Mouse (Mus musculus): ENCODE results near the gene Fst. TPM values are rescaled to one million over a fixed set of nuclear protein-coding genes. Genes with fewer than 3 reads are reported as not detected.

Fst gene
- 52.0 and 58.4 TPM in 2 replicates for polyA plus RNA-seq (2015; fragmentation: Nextera tagmentation; extraction: Ambion mirVana)

DNA sequence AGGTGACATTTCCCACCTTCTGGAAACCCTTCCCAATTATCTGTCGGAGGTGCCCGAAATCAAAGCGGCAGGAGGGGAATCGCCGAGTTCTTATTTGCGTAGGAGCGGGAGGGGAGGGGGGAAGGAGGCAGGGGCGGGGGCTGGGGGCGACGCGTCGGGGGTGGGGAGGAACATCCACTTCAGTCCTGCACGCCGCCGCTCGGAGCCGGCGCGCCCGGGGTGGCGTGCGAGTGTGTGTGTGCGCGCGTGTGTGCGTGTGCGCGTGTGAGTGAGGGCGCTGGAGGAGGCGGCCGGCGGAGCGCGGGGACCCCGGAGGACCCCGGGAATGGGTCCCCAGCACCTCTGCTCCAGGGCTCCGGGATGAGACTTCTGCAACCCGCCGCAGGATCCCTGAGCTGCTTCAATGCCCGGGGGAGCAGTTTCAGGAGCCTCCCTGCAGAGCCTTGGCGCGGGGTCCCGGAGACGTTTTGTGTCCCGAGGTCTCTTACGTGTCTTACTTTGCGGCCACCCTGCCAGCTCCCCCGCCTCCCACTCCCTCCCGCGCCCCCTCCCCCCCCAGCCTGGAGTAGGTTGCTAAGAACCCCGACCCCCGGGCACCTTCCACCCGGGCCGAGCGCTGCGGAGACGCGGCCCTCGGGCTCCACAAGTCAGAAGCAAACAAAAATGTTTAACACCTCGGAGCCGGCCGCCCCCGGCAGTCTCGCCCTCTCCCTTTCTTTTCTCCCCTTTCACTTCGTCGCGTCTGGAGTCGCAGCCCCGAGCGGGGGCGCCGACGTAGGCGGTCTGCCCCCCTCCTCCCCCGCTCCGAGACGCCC, at the start of gene Fst:
Gene Fst, minus strand, starts transcription at position 66 of the 815 bp plus-strand sequence.
- peak; percentile 63 for ATAC-seq (ENCODE audit: low FRiP score, low read depth)
- under 1% methylated on average over 59 of the region's 77 CpGs for WGBS
- peak within 1 kb of the TSS; percentile 75 for H3K9ac ChIP-seq
- H3K27me3 ChIP-seq = peaks cover 67% of the 10 kb centered on the region
- no peaks in the 10 kb centered on the region for H3K36me3 ChIP-seq
- H3K4me3 ChIP-seq = peak within 1 kb of the TSS; percentile 60
- H3K4me2 ChIP-seq (replicated peaks) = peak within 1 kb of the TSS; percentile 94
- H3K4me1 ChIP-seq = peaks cover 27% of the 10 kb centered on the region
- no peaks in the 10 kb centered on the region for H3K9me3 ChIP-seq
- peak within 1 kb of the TSS; percentile 70 for H3K27ac ChIP-seq

DNA sequence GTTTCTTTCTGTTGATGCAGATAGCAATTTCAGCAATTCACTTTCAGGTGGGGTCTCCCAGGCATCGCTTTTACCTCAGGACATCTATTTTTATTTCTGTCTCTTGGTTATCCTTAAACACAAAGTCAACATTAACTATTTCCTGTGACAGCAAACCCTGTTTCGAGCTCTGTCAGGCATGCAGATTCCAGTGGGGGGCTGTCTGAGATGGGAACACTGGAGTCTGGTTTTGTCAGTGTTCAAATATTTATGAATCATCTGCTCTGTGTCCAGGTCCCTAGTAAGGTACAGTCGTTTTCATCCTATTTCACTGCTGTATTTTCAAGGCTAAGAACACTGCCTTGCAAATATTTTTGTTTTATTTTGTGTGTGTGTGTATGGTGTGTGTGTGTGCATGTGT, 35.1 kb upstream of the Fst start:
- Histone ChIP-seq H3K9ac (no peak overlapping the region), H3K27me3 (no peaks in the 10 kb centered on the region), H3K4me2 (replicated peaks) (no peak overlapping the region), H3K4me1 (no peaks in the 10 kb centered on the region), H3K27ac (no peak overlapping the region), H3K9me3 (no peaks in the 10 kb centered on the region), H3K36me3 (no peaks in the 10 kb centered on the region), H3K4me3 (no peak overlapping the region)
- ATAC-seq (ENCODE audit: low FRiP score, low read depth) = no peak
- WGBS = 66% methylated on average over 3 of the region's 3 CpGs

DNA sequence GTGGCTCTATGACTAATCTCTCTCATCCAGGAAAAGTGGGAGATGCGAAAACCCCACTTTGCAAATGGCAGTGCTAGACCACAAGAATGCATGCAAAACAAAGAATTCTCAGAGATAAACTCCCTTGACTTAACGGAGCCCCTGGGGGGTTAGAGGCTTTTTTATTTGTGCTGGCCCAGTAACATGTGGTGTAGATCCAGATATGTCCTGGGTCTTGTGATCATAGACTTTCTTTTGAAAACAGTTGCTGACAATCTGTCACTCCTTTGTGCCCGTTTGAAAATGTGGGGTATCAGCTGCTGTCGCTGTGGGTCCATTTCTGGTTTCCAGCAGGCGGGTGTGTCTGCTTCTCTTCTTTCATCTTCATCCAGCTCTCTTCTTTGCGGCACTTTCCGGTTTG, 29.4 kb upstream of the Fst start:
- no peak for ATAC-seq (ENCODE audit: low FRiP score, low read depth)

DNA sequence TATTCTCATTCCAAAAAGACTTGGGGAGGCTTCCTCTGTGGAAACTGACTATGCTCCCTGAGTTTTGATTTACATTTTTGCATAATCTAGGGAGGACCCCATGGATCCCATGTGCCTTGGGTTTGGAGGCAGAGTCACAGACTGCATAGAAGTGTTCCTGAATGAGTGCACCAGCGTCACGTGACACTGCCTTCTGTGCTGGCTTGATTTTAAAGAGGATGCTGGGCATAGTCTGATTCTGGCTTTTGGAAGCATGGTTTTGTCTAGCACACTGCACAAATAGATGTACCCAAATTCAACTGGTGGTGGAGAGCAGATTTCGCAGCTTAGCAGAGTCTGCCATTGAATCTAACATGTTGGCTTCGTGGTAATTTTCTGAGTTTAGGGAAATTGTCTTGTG, 19.6 kb upstream of the Fst start:
- WGBS = 86% methylated on average over 4 of the region's 4 CpGs

More for the DNA sequence above, 29.4 kb upstream of the Fst start:
- Histone ChIP-seq H3K4me2 (replicated peaks) (no peak overlapping the region), H3K27ac (no peak overlapping the region), H3K9me3 (no peaks in the 10 kb centered on the region), H3K4me3 (no peak overlapping the region), H3K36me3 (no peaks in the 10 kb centered on the region), H3K9ac (no peak overlapping the region), H3K4me1 (no peaks in the 10 kb centered on the region), H3K27me3 (no peaks in the 10 kb centered on the region)
- 70% methylated on average over 7 of the region's 7 CpGs for WGBS

DNA sequence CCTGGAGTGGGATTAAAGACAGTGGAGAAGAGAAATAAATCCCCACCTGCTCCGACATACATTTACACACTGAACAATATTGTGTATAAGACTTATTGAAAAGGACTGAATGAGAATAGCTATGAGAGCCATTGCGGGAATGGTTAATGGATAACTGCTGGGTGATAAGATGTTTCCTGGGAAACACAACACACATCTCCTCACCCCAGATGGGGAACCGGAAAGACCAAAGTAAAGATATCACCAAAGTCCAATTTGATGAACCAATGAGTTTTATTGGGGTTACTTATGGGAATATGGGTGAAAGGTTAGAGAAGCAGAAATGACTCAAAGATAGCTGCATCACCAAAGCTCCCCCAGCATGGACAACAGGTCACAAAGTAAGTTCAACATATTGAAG, 11.2 kb upstream of the Fst start:
- WGBS = 94% methylated on average over 3 of the region's 3 CpGs
- no peak overlapping the region for H3K27ac ChIP-seq
- no peak overlapping the region for H3K9ac ChIP-seq
- no peak overlapping the region for H3K4me2 ChIP-seq (replicated peaks)
- no peak for ATAC-seq (ENCODE audit: low FRiP score, low read depth)
- no peaks in the 10 kb centered on the region for H3K9me3 ChIP-seq
- H3K36me3 ChIP-seq = no peaks in the 10 kb centered on the region
- no peaks in the 10 kb centered on the region for H3K27me3 ChIP-seq
- H3K4me3 ChIP-seq = no peak overlapping the region
- no peaks in the 10 kb centered on the region for H3K4me1 ChIP-seq

More for the DNA sequence above, 19.6 kb upstream of the Fst start:
- no peak for ATAC-seq (ENCODE audit: low FRiP score, low read depth)
- H3K9me3 ChIP-seq = peaks cover 3% of the 10 kb centered on the region; the same call in 1 of the 2 replicates
- no peak overlapping the region for H3K9ac ChIP-seq
- H3K27ac ChIP-seq = no peak overlapping the region
- H3K27me3 ChIP-seq = no peaks in the 10 kb centered on the region
- no peaks in the 10 kb centered on the region for H3K36me3 ChIP-seq
- no peaks in the 10 kb centered on the region for H3K4me1 ChIP-seq
- H3K4me2 ChIP-seq (replicated peaks) = no peak overlapping the region
- H3K4me3 ChIP-seq = no peak overlapping the region

DNA sequence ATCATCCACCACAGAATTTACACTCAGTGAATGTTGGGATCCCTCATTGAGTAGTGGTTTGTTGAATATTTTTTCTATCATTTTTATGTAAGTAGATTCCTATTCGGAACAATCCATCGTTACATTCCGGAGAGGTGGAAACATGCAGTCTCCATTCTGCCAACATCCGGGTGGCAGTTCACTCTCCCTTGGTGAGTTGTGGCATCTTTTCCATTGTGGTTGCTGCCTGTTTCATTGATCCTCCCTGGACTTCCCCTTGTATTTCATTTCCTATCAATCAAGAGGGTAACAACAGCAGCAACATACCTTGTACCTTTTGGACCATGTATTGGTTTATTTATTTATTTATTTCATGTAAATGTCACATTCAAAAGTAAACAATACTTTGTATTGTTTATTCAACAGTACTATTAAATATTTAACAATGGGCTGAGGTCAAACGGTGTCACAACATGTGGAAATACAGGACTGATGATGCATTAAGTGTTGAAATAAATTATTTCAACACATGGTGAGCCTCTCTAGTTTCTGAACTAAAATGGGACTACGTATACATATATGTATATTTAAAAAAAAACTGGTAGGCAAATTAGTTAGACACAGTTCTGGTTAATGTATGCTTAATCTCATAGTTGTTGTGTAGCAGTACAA, 7.6 kb upstream of the Fst start:
- ATAC-seq (ENCODE audit: low FRiP score, low read depth) = no peak
- Histone ChIP-seq H3K27ac (no peak overlapping the region), H3K9ac (no peak overlapping the region), H3K4me2 (replicated peaks) (no peak overlapping the region), H3K9me3 (no peaks in the 10 kb centered on the region), H3K27me3 (peaks cover 10% of the 10 kb centered on the region; the same call in 1 of the 2 replicates), H3K4me1 (no peaks in the 10 kb centered on the region), H3K4me3 (no peak overlapping the region), H3K36me3 (no peaks in the 10 kb centered on the region)
- 90% methylated on average over 6 of the region's 6 CpGs for WGBS

DNA sequence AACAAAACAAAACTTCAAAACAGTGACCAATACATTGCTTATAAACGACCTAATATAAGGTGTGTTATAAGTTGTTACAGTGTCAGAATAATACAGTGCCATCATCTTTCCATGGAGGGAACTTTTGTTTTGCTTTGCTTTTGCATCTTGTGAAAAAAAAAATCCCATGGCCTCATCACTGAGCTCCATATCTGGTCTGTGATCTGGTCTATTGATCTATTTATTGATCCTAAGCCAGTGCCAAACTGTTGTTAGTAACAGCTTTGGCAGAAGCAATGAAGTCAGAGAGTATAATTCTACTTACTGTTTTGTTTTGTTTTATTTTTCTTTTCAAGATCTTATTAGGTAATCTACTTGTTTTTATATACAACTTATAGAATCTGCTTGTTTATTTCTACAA, 6.6 kb upstream of the Fst start:
- Histone ChIP-seq H3K27me3 (peaks cover 18% of the 10 kb centered on the region), H3K36me3 (no peaks in the 10 kb centered on the region), H3K9me3 (no peaks in the 10 kb centered on the region), H3K4me2 (replicated peaks) (no peak overlapping the region), H3K4me1 (no peaks in the 10 kb centered on the region; the same call in 1 of the 2 replicates), H3K27ac (no peak overlapping the region), H3K4me3 (no peak overlapping the region), H3K9ac (no peak overlapping the region)
- 48% methylated on average over 1 of the region's 1 CpGs for WGBS
- ATAC-seq (ENCODE audit: low FRiP score, low read depth) = no peak

DNA sequence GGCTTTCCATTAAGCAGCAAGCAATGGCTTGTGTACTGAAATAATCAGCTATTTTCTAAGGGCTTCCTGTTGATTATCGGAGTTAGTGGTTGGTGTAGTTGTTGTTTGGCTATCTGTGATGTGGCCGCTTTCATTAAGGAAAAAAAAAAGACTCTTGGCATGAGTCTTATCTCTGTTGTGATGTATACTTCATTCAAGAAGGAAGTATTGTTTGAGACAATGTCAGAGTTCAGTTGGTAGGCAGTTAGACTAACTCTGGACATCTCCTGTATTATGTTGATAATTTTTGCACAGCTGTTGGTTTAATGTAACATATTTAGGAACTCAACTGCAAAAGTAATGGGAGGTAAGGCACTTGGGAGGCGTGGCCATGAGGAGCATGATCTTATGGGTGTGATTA, 6.1 kb upstream of the Fst start:
- no peak for ATAC-seq (ENCODE audit: low FRiP score, low read depth)
- WGBS = 84% methylated on average over 3 of the region's 3 CpGs
- H3K9me3 ChIP-seq = no peaks in the 10 kb centered on the region

DNA sequence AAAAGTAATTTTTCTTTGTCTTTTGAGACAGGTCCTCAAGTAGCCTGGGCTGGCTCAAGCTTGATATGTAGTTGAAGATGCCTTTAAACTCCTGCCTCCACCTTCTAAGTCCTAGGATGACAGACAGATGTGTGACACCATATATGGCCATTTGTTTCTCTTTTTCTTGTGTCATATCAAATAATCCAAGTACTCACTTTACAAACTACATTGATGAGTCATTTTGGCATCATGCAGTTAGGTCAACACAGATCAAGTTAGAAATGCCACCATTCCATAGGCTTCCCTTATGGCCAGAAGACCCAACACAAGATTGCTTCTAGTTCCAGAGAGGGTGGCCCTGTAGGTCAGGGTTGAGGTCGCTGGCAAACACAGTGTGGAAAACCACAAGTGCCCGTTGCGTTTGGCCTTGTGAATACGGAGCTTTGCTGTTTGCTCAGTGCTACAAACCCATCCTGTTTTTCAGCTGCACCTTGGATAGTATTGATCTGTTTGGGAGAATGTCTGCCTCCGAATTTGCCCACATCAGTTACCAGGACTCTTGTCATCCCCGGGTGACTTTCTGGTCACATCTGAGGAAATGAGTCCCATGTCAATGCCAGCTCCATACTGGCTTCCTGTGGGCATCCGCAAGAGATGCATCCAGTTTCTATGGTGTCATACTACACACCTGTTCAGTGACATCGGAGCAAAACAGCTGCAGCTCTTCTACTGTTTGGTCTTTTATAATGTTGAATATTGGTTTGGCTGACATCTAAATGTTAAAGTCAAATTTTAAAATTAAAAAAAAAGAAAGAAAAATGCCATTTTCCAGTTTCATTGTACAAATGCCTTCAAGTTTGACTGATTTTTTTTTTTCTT, 4.0 kb upstream of the Fst start:
- 80% methylated on average over 8 of the region's 8 CpGs for WGBS
- Histone ChIP-seq H3K27me3 (peaks cover 33% of the 10 kb centered on the region), H3K4me3 (no peak overlapping the region), H3K36me3 (no peaks in the 10 kb centered on the region), H3K27ac (no peak overlapping the region), H3K9me3 (no peaks in the 10 kb centered on the region), H3K9ac (no peak overlapping the region), H3K4me2 (replicated peaks) (no peak overlapping the region), H3K4me1 (peaks cover 10% of the 10 kb centered on the region)
- no peak for ATAC-seq (ENCODE audit: low FRiP score, low read depth)

More for the DNA sequence above, 6.1 kb upstream of the Fst start:
- H3K4me2 ChIP-seq (replicated peaks) = no peak overlapping the region
- no peak overlapping the region for H3K4me3 ChIP-seq
- H3K9ac ChIP-seq = no peak overlapping the region
- peaks cover 5% of the 10 kb centered on the region; the same call in 1 of the 2 replicates for H3K4me1 ChIP-seq
- H3K27ac ChIP-seq = no peak overlapping the region
- H3K36me3 ChIP-seq = no peaks in the 10 kb centered on the region
- H3K27me3 ChIP-seq = peaks cover 23% of the 10 kb centered on the region

DNA sequence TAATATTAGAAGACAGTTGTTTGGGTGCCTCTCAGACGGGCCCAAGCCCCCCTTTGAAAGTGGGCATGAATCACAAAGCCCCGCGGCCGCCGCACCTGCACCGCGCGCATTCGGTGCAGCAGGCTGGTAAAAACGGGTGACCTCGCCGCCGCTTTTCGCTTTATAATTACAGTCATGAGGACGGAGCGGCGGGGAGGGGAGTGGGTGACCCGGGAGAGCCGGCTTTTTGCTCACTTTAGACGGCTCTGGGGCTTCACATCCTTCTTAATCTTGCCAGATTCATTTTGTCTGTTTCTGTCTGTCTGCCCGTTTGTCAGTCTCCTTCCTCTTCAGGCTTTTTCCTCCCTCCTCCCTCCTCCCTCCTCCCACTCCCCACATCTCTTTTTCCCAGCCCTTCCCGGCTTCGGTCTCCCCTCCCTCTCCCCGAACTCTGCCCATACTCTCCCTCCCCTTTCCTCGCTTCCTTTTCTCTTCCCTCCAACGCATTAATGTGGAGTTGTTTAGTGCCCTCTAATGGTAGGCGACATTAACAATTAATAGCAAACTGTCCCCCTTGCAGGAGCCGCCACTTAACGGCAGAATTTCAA, 1.6 kb upstream of the Fst start:
- Histone ChIP-seq H3K4me3 (peak overlapping the region; percentile 60), H3K4me2 (replicated peaks) (peak overlapping the region; percentile 94), H3K4me1 (peaks cover 27% of the 10 kb centered on the region), H3K27me3 (peaks cover 56% of the 10 kb centered on the region), H3K9me3 (no peaks in the 10 kb centered on the region), H3K9ac (peak overlapping the region; percentile 15; the same call in 1 of the 2 replicates), H3K27ac (no peak overlapping the region), H3K36me3 (no peaks in the 10 kb centered on the region)
- peak; percentile 33 for ATAC-seq (ENCODE audit: low FRiP score, low read depth)
- WGBS = 1% methylated on average over 29 of the region's 29 CpGs

DNA sequence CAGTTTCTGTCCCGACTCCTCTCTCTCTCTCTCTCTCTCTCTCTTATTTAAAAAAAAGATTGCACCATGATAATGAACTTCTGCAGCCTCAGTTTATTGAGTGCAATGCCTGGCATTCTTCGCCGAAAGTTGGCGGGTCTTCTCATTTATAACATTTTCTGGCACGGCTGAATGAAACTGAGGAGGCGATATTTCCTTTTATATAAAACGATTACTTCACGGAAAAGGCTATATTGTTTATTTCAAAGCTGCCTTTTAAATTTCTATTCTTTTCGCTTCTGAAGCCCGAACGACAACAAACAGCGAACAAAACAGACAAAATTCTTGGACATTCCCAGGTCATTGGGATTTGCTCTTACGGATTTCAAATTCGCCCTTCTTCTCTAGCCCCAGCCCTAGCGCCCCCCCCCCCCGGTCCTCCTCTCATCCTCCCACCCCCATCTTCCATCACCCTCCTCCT, 980 bp upstream of the Fst start:
- peaks cover 63% of the 10 kb centered on the region for H3K27me3 ChIP-seq
- no peaks in the 10 kb centered on the region for H3K9me3 ChIP-seq
- H3K4me1 ChIP-seq = peaks cover 27% of the 10 kb centered on the region
- H3K36me3 ChIP-seq = no peaks in the 10 kb centered on the region
- H3K9ac ChIP-seq = peak overlapping the region; percentile 75
- WGBS = under 1% methylated on average over 15 of the region's 16 CpGs
- peak overlapping the region; percentile 94 for H3K4me2 ChIP-seq (replicated peaks)
- peak overlapping the region; percentile 60 for H3K4me3 ChIP-seq
- peak overlapping the region; percentile 65 for H3K27ac ChIP-seq
- no peak for ATAC-seq (ENCODE audit: low FRiP score, low read depth)

All from limb, embryonic 13.5 days (tissue).